Mouse (Mus musculus): Measurements from ENCODE around the gene Gnl2. TPM values are rescaled to one million over a fixed set of nuclear protein-coding genes. Genes with fewer than 3 reads are reported as not detected.
A peak's percentile ranks its signal among the peaks of the same experiment; 100 is the strongest.

Gnl2 gene
- total and polyA plus RNA-seq, 3 experiments, result 83.9 to 226 (median 110) TPM

GRCm38 (mm10) chr4:125078698-125079097 is 62.3 kb downstream of the Gnl2 start:
- no peak overlapping the region for H3K9ac ChIP-seq (ENCODE audit: control insufficient read depth, low read depth, low read length, poor library complexity, severe bottlenecking)
- H3K27me3 ChIP-seq (ENCODE audit: control insufficient read depth in 1 of 2, insufficient read depth in 2 of 2, low read length in 2 of 2), result no peaks in the 10 kb centered on the region
- H3K36me3 ChIP-seq (ENCODE audit: control insufficient read depth in 1 of 2, insufficient read depth in 2 of 2, low read length in 2 of 2), result peaks cover 4 to 9% of the 10 kb centered on the region in 2 experiments; a peak in 3 of 4 replicates
- TF ChIP-seq MAX (IDR thresholded peaks at IDR 0.05; ENCODE audit: low read length), result no peak
- no peak for TF ChIP-seq POLR2AphosphoS2 (IDR thresholded peaks at IDR 0.05; ENCODE audit: low read length)
- no peak for TF ChIP-seq TAL1 (IDR thresholded peaks at IDR 0.05; ENCODE audit: low read length)
- TF ChIP-seq ZNF384 (IDR thresholded peaks at IDR 0.05; ENCODE audit: low read depth, low read length), result no peak
- TF ChIP-seq SIN3A (IDR thresholded peaks at IDR 0.05; ENCODE audit: low read length), result no peak
- TF ChIP-seq CHD1 (IDR thresholded peaks at IDR 0.05; ENCODE audit: low read depth, low read length), result no peak
- no peak for TF ChIP-seq UBTF (IDR thresholded peaks at IDR 0.05; ENCODE audit: borderline replicate concordance, insufficient read depth, low read depth, low read length)
- TF ChIP-seq ZKSCAN1 (IDR thresholded peaks at IDR 0.05; ENCODE audit: low read depth, low read length), result no peak
- no peak for TF ChIP-seq ZC3H11A (IDR thresholded peaks at IDR 0.05; ENCODE audit: low read depth, low read length)
- no peak for TF ChIP-seq RAD21 (IDR thresholded peaks at IDR 0.05; ENCODE audit: low read depth, low read length)
- TF ChIP-seq NELFE (IDR thresholded peaks at IDR 0.05; ENCODE audit: low read depth, low read length), result no peak
- no peak for TF ChIP-seq USF1 (IDR thresholded peaks at IDR 0.05; ENCODE audit: low read depth, low read length)
- no peak for TF ChIP-seq CHD2 (IDR thresholded peaks at IDR 0.05; ENCODE audit: low read length)
- no peak overlapping the region for H3K27ac ChIP-seq (ENCODE audit: control insufficient read depth, low read depth, low read length)
- no peak overlapping the region for H3K4me3 ChIP-seq (ENCODE audit: control insufficient read depth in 1 of 2, insufficient read depth in 1 of 2, low read depth in 2 of 2, low read length in 2 of 2)
- peaks cover 5% of the 10 kb centered on the region; the same call in 1 of the 2 replicates for H3K79me2 ChIP-seq (ENCODE audit: control insufficient read depth, insufficient read depth, low read length, poor library complexity)
- no peaks in the 10 kb centered on the region for H3K9me3 ChIP-seq (replicated peaks; ENCODE audit: insufficient read depth, low read length)
- peaks cover 0 to 6% of the 10 kb centered on the region in 2 experiments; a peak in 2 of 4 replicates for H3K4me1 ChIP-seq (ENCODE audit: control insufficient read depth in 1 of 2, insufficient read depth in 2 of 2, low read length in 2 of 2)
- DNase-seq (ENCODE audit: low read depth, low spot score), result no peak

DNA sequence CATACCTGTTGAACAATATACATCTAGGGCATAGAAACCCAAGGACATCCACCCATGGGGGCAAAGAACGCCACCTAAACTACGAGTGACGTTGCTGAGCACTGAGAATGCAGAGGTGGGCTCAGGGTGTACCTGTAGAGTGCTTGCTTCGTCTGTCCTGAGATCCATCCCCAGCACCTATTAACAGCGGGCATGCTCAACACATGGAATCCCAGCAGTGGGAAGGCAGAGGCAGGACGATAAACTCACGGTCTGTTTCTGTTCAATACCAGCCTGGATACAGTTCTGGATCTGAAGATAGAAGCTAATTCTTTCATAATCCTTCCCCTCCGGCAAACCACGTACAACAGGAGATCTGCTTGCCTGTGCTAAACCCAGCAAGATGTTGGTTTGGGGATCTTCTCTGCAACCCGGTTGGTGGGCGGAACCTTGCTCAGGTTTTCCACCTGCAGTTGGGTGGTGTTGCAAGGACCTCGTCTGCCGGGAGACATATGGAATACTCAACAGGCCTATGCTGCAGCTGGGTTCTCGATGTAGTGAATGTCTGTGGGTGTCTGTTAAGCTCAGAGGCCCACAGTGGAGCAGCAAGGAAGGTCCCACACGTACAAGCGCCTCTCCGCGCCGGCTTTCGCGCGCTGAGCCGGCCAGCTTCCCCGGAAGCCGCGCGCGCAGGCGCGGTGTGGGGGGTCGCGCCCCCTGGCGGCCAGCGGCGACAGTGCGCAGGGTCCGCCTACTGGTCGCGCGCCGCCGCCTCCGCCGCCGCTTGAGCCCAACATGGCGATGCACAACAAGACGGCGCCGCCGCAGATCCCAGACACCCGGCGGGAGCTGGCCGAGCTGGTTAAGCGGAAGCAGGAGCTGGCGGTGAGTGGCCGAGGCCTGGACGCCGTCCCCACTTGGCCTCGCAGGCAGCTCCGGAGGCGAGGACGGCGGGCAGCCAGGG is 68.3 kb downstream of the Gnl2 start, which contains the start of gene Meaf6:
Meaf6 (plus strand) TSS at position 732 of the 943 bp plus-strand sequence.
- peak within 1 kb of the TSS; percentile 96 for H3K9ac ChIP-seq (ENCODE audit: control insufficient read depth, low read depth, low read length, poor library complexity, severe bottlenecking)
- no peaks in the 10 kb centered on the region for H3K9me3 ChIP-seq (replicated peaks; ENCODE audit: insufficient read depth, low read length)
- peaks cover 0 to 14% of the 10 kb centered on the region in 2 experiments; a peak in 3 of 4 replicates for H3K4me1 ChIP-seq (ENCODE audit: control insufficient read depth in 1 of 2, insufficient read depth in 2 of 2, low read length in 2 of 2)
- TF ChIP-seq MAFK (IDR thresholded peaks at IDR 0.05; ENCODE audit: borderline replicate concordance, low read depth, low read length) (no peak), NELFE (IDR thresholded peaks at IDR 0.05; ENCODE audit: low read depth, low read length) (peak; percentile 96), SIN3A (IDR thresholded peaks at IDR 0.05; ENCODE audit: low read length) (peak; percentile 94), RAD21 (IDR thresholded peaks at IDR 0.05; ENCODE audit: low read depth, low read length) (no peak), ELF1 (IDR thresholded peaks at IDR 0.05; ENCODE audit: low read depth, low read length) (peak; percentile 87), SMC3 (IDR thresholded peaks at IDR 0.05; ENCODE audit: low read depth, low read length) (peak; percentile 10; the same call in 1 of the 2 replicates), POLR2A (IDR thresholded peaks at IDR 0.05; ENCODE audit: control insufficient read depth in 1 of 2, insufficient read depth in 1 of 2, low read depth in 1 of 2, low read length in 2 of 2, poor library complexity in 1 of 2) (peak; percentile 96 to 98), E2F4 (IDR thresholded peaks at IDR 0.05; ENCODE audit: borderline replicate concordance, low read depth, low read length) (peak; percentile 91), USF2 (IDR thresholded peaks at IDR 0.05; ENCODE audit: borderline replicate concordance in 1 of 2, insufficient read depth in 1 of 2, low read depth in 1 of 2, low read length in 2 of 2) (no peak), CTCF (IDR thresholded peaks at IDR 0.05 in 2 of 3, conservative IDR thresholded peaks at IDR 0.05 in 1 of 3; ENCODE audit: control insufficient read depth in 1 of 3, insufficient read depth in 1 of 3, low read depth in 2 of 3, low read length in 3 of 3, poor library complexity in 1 of 3, severe bottlenecking in 1 of 3) (peak in 2 of 3 experiments; percentile 92; a peak in 5 of 6 replicates), POLR2AphosphoS2 (IDR thresholded peaks at IDR 0.05; ENCODE audit: low read length) (peak; percentile 77), HCFC1 (IDR thresholded peaks at IDR 0.05; ENCODE audit: low read depth, low read length) (peak; percentile 73; the same call in 1 of the 2 replicates), MYC (IDR thresholded peaks at IDR 0.05; ENCODE audit: low read depth, low read length) (peak; percentile 62; the same call in 1 of the 2 replicates), NRF1 (IDR thresholded peaks at IDR 0.05; ENCODE audit: insufficient read depth, low read depth, low read length, poor library complexity, severe bottlenecking) (peak; percentile 87), TCF12 (IDR thresholded peaks at IDR 0.05; ENCODE audit: low read depth, low read length) (peak; percentile 44; the same call in 1 of the 2 replicates), GABPA (IDR thresholded peaks at IDR 0.05; ENCODE audit: low read depth, low read length) (no peak), ZMIZ1 (IDR thresholded peaks at IDR 0.05; ENCODE audit: low read depth, low read length) (peak; percentile 84), POLR2AphosphoS5 (IDR thresholded peaks at IDR 0.05; ENCODE audit: borderline replicate concordance, low read depth, low read length) (no peak), MXI1 (IDR thresholded peaks at IDR 0.05; ENCODE audit: low read depth, low read length) (peak; percentile 69; the same call in 1 of the 2 replicates), MAX (IDR thresholded peaks at IDR 0.05; ENCODE audit: low read length) (peak; percentile 54)
- DNase-seq (ENCODE audit: low read depth, low spot score), result peak; percentile 90
- H3K27me3 ChIP-seq (ENCODE audit: control insufficient read depth in 1 of 2, insufficient read depth in 2 of 2, low read length in 2 of 2), result no peaks in the 10 kb centered on the region
- H3K27ac ChIP-seq (ENCODE audit: control insufficient read depth, low read depth, low read length), result peak within 1 kb of the TSS; percentile 71
- peaks cover 2 to 13% of the 10 kb centered on the region in 2 experiments; a peak in 2 of 4 replicates for H3K36me3 ChIP-seq (ENCODE audit: control insufficient read depth in 1 of 2, insufficient read depth in 2 of 2, low read length in 2 of 2)
- H3K4me3 ChIP-seq (ENCODE audit: control insufficient read depth in 1 of 2, insufficient read depth in 1 of 2, low read depth in 2 of 2, low read length in 2 of 2), result peak within 1 kb of the TSS; percentile 74 to 92
- H3K79me2 ChIP-seq (ENCODE audit: control insufficient read depth, insufficient read depth, low read length, poor library complexity), result peaks cover 13% of the 10 kb centered on the region
